Mouse (Mus musculus): ENCODE measurements around the gene Prpsap1. TPM values are rescaled to one million over a fixed set of nuclear protein-coding genes. Genes with fewer than 3 reads are reported as not detected.
A peak's percentile ranks its signal among the peaks of the same experiment; 100 is the strongest.

The Prpsap1 gene
- total RNA-seq, 2 experiments from 2014 or later, result 14.2 to 15.1 TPM

- no peak for TF ChIP-seq CTCF (IDR thresholded peaks at IDR 0.05)
- Histone ChIP-seq H3K27ac (peak overlapping the region; percentile 98; the same call in 1 of the 2 replicates), H3K4me3 (peak overlapping the region; percentile 85; the same call in 1 of the 2 replicates)
- DNase-seq, result no peak
- intact Hi-C loops (cut with DNase I), result no loop called here
These were observed 2.7 kb downstream of the Prpsap1 start for GRCm38 (mm10) chr11:116491338-116491737.

GRCm38 (mm10) chr11:116490232-116491107, 3.5 kb downstream of the Prpsap1 start:
- TF ChIP-seq CTCF (IDR thresholded peaks at IDR 0.05), result no peak
- peak overlapping the region; percentile 98 for H3K27ac ChIP-seq
- H3K4me3 ChIP-seq, result peak overlapping the region; percentile 85
- intact Hi-C loops (cut with DNase I), result no loop called here
- peak; percentile 94 for DNase-seq

GRCm38 (mm10) chr11:116489771-116490231, 4.2 kb downstream of the Prpsap1 start:
- intact Hi-C loops (cut with DNase I), result no loop called here
- Histone ChIP-seq H3K4me3 (peak overlapping the region; percentile 85), H3K27ac (peak overlapping the region; percentile 98)
- no peak for TF ChIP-seq CTCF (IDR thresholded peaks at IDR 0.05)
- no peak for DNase-seq

GRCm38 (mm10) chr11:116488693-116489375, 5.2 kb downstream of the Prpsap1 start:
- TF ChIP-seq CTCF (IDR thresholded peaks at IDR 0.05), result peak; percentile 47
- intact Hi-C loops (cut with DNase I), result no loop called here
- DNase-seq, result no peak
- Histone ChIP-seq H3K4me3 (peak overlapping the region; percentile 85), H3K27ac (peak overlapping the region; percentile 98; the same call in 1 of the 2 replicates)

- no peak for TF ChIP-seq CTCF (IDR thresholded peaks at IDR 0.05)
- intact Hi-C loops (cut with DNase I), result no loop called here
- H3K27ac ChIP-seq, result no peak overlapping the region
- DNase-seq, result no peak
- no peak overlapping the region for H3K4me3 ChIP-seq
These were observed 5.8 kb downstream of the Prpsap1 start for GRCm38 (mm10) chr11:116488207-116488606.

- Histone ChIP-seq H3K27ac (no peak overlapping the region), H3K4me3 (no peak overlapping the region)
- TF ChIP-seq CTCF (IDR thresholded peaks at IDR 0.05), result no peak
- DNase-seq, result no peak
- intact Hi-C loops (cut with DNase I), result no loop called here
These were observed 9.7 kb downstream of the Prpsap1 start for GRCm38 (mm10) chr11:116484261-116484660.

- intact Hi-C loops (cut with DNase I), result no loop called here
These were observed 12.2 kb downstream of the Prpsap1 start for GRCm38 (mm10) chr11:116481776-116482175.

GRCm38 (mm10) chr11:116480975-116481374, 13.0 kb downstream of the Prpsap1 start:
- H3K4me3 ChIP-seq, result no peak overlapping the region
- intact Hi-C loops (cut with DNase I), result no loop called here
- no peak overlapping the region for H3K27ac ChIP-seq
- TF ChIP-seq CTCF (IDR thresholded peaks at IDR 0.05), result no peak
- DNase-seq, result no peak

More at GRCm38 (mm10) chr11:116481776-116482175, 12.2 kb downstream of the Prpsap1 start:
- no peak overlapping the region for H3K27ac ChIP-seq
- no peak overlapping the region for H3K4me3 ChIP-seq
- DNase-seq, result no peak
- TF ChIP-seq CTCF (IDR thresholded peaks at IDR 0.05), result no peak

- H3K27ac ChIP-seq, result no peak overlapping the region
- no peak overlapping the region for H3K4me3 ChIP-seq
- peak; percentile 62 for DNase-seq
- intact Hi-C loops (cut with DNase I), result no loop called here
- TF ChIP-seq CTCF (IDR thresholded peaks at IDR 0.05), result no peak
These were observed 14.2 kb downstream of the Prpsap1 start for GRCm38 (mm10) chr11:116479832-116480231.

- DNase-seq, result no peak
- Histone ChIP-seq H3K27ac (no peak overlapping the region), H3K4me3 (no peak overlapping the region)
- TF ChIP-seq CTCF (IDR thresholded peaks at IDR 0.05), result no peak
- intact Hi-C loops (cut with DNase I), result no loop called here
These were observed 15.0 kb downstream of the Prpsap1 start for GRCm38 (mm10) chr11:116478978-116479377.

- Histone ChIP-seq H3K4me3 (no peak overlapping the region), H3K27ac (no peak overlapping the region)
- DNase-seq, result no peak
- intact Hi-C loops (cut with DNase I), result no loop called here
- TF ChIP-seq CTCF (IDR thresholded peaks at IDR 0.05), result no peak
These were observed 16.7 kb downstream of the Prpsap1 start for GRCm38 (mm10) chr11:116477160-116477759.

- DNase-seq, result no peak
- no peak overlapping the region for H3K4me3 ChIP-seq
- intact Hi-C loops (cut with DNase I), result no loop called here
- no peak for TF ChIP-seq CTCF (IDR thresholded peaks at IDR 0.05)
- H3K27ac ChIP-seq, result no peak overlapping the region
These were observed 17.3 kb downstream of the Prpsap1 start for GRCm38 (mm10) chr11:116476696-116477095.

GRCm38 (mm10) chr11:116476041-116476440, 18.0 kb downstream of the Prpsap1 start:
- no peak for DNase-seq
- Histone ChIP-seq H3K27ac (no peak overlapping the region), H3K4me3 (no peak overlapping the region)
- intact Hi-C loops (cut with DNase I), result no loop called here
- TF ChIP-seq CTCF (IDR thresholded peaks at IDR 0.05), result no peak

Measured in gastrocnemius, adult 2 months (tissue).